Mouse (Mus musculus) right cerebral cortex, adult 2 months (tissue): ENCODE data around the gene Proser3.

ENCODE experiments used
- DNase-seq, 2 experiments: peaks; one replicate each; pipeline ENCODE4 v3.0.0; 2021 to 2022; ENCODE audit warnings: low spot score in 2 of 2

Gene Proser3

GRCm38 (mm10) chr7:30579950-30580349 lies 27.9 kb upstream of the Proser3 start:
- no peak for DNase-seq

GRCm38 (mm10) chr7:30572969-30573368 lies 20.9 kb upstream of the Proser3 start:
- no peak for DNase-seq

GRCm38 (mm10) chr7:30572389-30572788 lies 20.3 kb upstream of the Proser3 start:
- no peak for DNase-seq

- DNase-seq, result no peak
Measured at GRCm38 (mm10) chr7:30567555-30567954, 15.5 kb upstream of the Proser3 start.

- no peak for DNase-seq
Measured at GRCm38 (mm10) chr7:30566033-30566432, 13.9 kb upstream of the Proser3 start.

- DNase-seq, result no peak
Measured at GRCm38 (mm10) chr7:30564970-30565571, 13.0 kb upstream of the Proser3 start, which contains the start of gene Igflr1. Igflr1 (plus strand) TSS chr7:30565427.

- no peak for DNase-seq
Measured at GRCm38 (mm10) chr7:30563906-30564280, 11.8 kb upstream of the Proser3 start.

GRCm38 (mm10) chr7:30563117-30563905 lies 11.2 kb upstream of the Proser3 start, which contains the start of the genes U2af1l4, Gm49396 and Psenen:
U2af1l4 (plus strand) TSS chr7:30563301.
Gm49396 (plus strand) TSS chr7:30563344.
Psenen (minus strand) TSS chr7:30563627.
- peak; percentile 96 to 97 for DNase-seq

- DNase-seq, result no peak
Measured at GRCm38 (mm10) chr7:30562526-30563116, 10.5 kb upstream of the Proser3 start.

GRCm38 (mm10) chr7:30560296-30560695 lies 8.2 kb upstream of the Proser3 start:
- no peak for DNase-seq

- DNase-seq, result peak; percentile 98 to 99
Measured at GRCm38 (mm10) chr7:30559443-30559954, 7.4 kb upstream of the Proser3 start, which contains the start of gene Lin37. Lin37 (minus strand) TSS chr7:30559838.

GRCm38 (mm10) chr7:30558656-30559442 lies 6.8 kb upstream of the Proser3 start:
- peak in 1 of 2 experiments; percentile 21 for DNase-seq

- peak in 1 of 2 experiments; percentile 43 for DNase-seq
Measured at GRCm38 (mm10) chr7:30557901-30558514, 5.9 kb upstream of the Proser3 start.

- DNase-seq, result no peak
Measured at GRCm38 (mm10) chr7:30556894-30557536, 4.9 kb upstream of the Proser3 start.

GRCm38 (mm10) chr7:30553810-30554584 lies 1.9 kb upstream of the Proser3 start:
- no peak for DNase-seq

GRCm38 (mm10) chr7:30553021-30553589 lies 1.0 kb upstream of the Proser3 start:
- DNase-seq, result peak in 1 of 2 experiments; percentile 36

GRCm38 (mm10) chr7:30551445-30552101 lies 526 bp downstream of the Proser3 start:
- peak in 1 of 2 experiments; percentile 29 for DNase-seq

GRCm38 (mm10) chr7:30550603-30551002 lies 1.5 kb downstream of the Proser3 start:
- DNase-seq, result no peak

GRCm38 (mm10) chr7:30549880-30550279 lies 2.2 kb downstream of the Proser3 start:
- DNase-seq, result no peak
